Mouse (Mus musculus): ENCODE measurements at regions not wholly inside any gene's neighbourhood (a gene's known extent, or its start where the extent isn't known, plus 50 kb on each side); places are given as distances from the start of the nearest gene placed in this dataset.

GRCm38 (mm10) chr1:34930571-34930970 lies 80.8 kb downstream of the Plekhb2 start:
- 92% methylated on average over 11 of the region's 11 CpGs for WGBS
- no peak overlapping the region for H3K9ac ChIP-seq
- H3K4me2 ChIP-seq: no peak overlapping the region
- no peaks in the 10 kb centered on the region for H3K36me3 ChIP-seq
- no peak for ATAC-seq (ENCODE audit: insufficient number of reproducible peaks, insufficient read depth, low FRiP score, low TSS enrichment, low read depth)
- H3K27ac ChIP-seq: no peak overlapping the region
- peaks cover 23% of the 10 kb centered on the region for H3K9me3 ChIP-seq
- H3K4me1 ChIP-seq: no peaks in the 10 kb centered on the region
- H3K27me3 ChIP-seq: no peaks in the 10 kb centered on the region
- no peak overlapping the region for H3K4me3 ChIP-seq

DNA sequence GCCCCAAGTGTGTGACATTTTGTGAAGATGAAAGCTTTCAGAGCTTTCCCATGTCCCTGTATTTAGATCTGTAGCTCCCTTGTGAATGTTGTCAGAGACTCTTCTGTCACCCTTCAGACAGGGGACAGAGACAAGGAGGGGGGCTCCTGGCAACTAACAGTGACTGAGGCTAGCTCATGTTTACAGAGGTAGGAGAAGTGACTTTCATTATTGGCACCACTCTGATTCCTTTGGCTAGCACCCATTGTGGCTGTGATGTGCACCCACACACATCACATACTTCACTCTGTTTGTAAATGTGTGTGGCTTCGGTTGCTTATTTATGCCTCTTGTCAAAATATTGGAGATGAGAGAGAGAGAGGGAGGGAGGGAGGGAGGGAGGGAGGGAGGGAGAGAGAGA lies 93.4 kb downstream of the Plekhb2 start:
- Histone ChIP-seq H3K9ac (no peak overlapping the region), H3K27me3 (no peaks in the 10 kb centered on the region), H3K27ac (no peak overlapping the region), H3K9me3 (no peaks in the 10 kb centered on the region), H3K36me3 (no peaks in the 10 kb centered on the region), H3K4me1 (no peaks in the 10 kb centered on the region), H3K4me3 (no peak overlapping the region), H3K4me2 (no peak overlapping the region)
- no peak for ATAC-seq (ENCODE audit: insufficient number of reproducible peaks, insufficient read depth, low FRiP score, low TSS enrichment, low read depth)
- WGBS: 71% methylated on average over 1 of the region's 1 CpGs

DNA sequence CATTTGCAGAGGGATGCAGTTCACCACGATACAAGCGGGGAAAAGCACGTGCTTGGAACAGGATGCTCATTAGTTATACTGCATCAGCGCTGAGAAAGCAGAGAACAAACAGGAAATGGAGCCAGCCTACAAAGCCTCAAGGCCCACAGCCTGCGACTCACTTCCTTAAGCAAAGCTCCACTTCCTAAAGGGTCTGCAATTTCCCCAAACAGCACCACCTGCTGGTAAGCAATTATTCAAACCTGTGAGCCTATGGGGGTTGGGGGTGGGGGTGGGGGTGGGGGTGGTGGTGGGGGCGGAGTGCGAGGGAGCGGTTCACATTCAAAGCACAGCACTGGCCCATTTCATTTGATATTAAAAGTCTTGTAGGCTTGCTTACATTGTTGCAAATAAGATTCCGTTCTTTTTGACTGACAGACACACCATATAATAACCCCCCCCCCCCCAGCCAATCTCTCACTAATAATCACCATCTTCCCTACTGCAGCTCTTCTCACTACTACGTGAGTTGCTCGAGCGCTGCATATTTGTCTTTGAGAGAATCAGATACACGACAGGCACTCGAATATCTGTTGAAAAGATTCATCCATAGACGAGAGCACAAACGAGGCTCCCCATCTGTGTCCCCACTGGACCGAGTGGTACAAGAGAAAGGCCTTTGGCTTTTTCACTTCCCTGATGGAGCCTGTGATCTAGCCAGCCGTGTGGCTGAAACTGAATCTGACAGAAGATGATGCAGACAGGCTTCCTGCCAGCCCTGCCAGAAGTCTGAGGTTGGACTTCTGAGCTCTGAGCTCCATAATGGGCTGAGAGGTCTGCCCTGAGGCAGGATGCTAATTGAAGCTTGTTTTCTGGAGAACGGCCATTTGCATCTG lies 112.1 kb downstream of the Plekhb2 start:
- H3K4me2 ChIP-seq: no peak overlapping the region
- ATAC-seq (ENCODE audit: insufficient number of reproducible peaks, insufficient read depth, low FRiP score, low TSS enrichment, low read depth): no peak
- no peaks in the 10 kb centered on the region for H3K4me1 ChIP-seq
- H3K4me3 ChIP-seq: no peak overlapping the region
- WGBS: 72% methylated on average over 19 of the region's 19 CpGs
- no peaks in the 10 kb centered on the region for H3K27me3 ChIP-seq
- no peak overlapping the region for H3K9ac ChIP-seq
- no peaks in the 10 kb centered on the region for H3K36me3 ChIP-seq
- no peaks in the 10 kb centered on the region for H3K9me3 ChIP-seq
- H3K27ac ChIP-seq: no peak overlapping the region

DNA sequence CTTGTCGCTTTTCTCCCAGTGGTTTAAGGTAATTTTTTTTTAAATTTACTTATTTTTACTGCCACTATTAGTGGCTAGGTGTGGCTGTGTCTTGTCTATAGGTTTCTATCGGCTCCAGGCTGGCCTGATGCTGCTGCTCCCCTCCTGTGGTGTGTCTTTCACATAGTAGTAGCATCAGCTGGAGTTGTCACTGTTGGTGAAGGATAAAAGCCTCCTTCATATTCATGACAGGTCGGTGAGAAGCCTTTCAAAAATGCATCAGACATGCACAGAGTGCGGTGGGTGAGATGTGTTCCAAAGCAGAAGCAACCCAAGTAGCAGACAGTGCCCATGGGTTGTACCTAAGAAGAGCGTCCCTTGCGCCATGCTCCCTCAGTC lies 112.7 kb downstream of the Plekhb2 start:
- ATAC-seq (ENCODE audit: insufficient number of reproducible peaks, insufficient read depth, low FRiP score, low TSS enrichment, low read depth): no peak

GRCm38 (mm10) chr1:34974801-34975200 lies 125.0 kb downstream of the Plekhb2 start:
- WGBS: 82% methylated on average over 6 of the region's 6 CpGs

More for the DNA sequence above, 112.7 kb downstream of the Plekhb2 start:
- Histone ChIP-seq H3K4me1 (no peaks in the 10 kb centered on the region), H3K4me3 (no peak overlapping the region), H3K27ac (no peak overlapping the region), H3K9me3 (no peaks in the 10 kb centered on the region), H3K36me3 (no peaks in the 10 kb centered on the region), H3K4me2 (no peak overlapping the region), H3K9ac (no peak overlapping the region), H3K27me3 (no peaks in the 10 kb centered on the region)
- 81% methylated on average over 6 of the region's 6 CpGs for WGBS

DNA sequence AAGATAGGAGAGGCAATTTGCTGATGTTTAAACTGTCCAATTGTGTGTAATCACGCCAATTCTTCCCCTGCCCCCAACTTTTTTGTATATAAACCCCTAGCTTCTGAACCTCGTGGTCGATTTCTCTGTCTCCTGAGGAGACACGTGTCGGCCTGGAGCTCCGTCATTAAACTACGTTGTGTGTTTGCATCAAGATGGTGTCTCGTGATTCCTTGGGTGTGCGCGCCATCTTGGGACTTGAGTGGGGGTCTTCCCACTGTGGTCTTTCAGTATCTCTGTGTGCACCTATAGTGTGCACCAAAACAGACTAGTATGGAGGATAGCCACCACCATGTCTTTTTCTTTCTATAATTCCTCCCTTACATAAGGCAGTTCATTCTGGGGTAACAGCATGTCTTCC lies 128.4 kb downstream of the Plekhb2 start:
- ATAC-seq (ENCODE audit: insufficient number of reproducible peaks, insufficient read depth, low FRiP score, low TSS enrichment, low read depth): no peak

More at GRCm38 (mm10) chr1:34974801-34975200, 125.0 kb downstream of the Plekhb2 start:
- H3K4me1 ChIP-seq: no peaks in the 10 kb centered on the region
- no peaks in the 10 kb centered on the region for H3K36me3 ChIP-seq
- no peak overlapping the region for H3K4me2 ChIP-seq
- H3K27me3 ChIP-seq: no peaks in the 10 kb centered on the region
- H3K9ac ChIP-seq: no peak overlapping the region
- H3K4me3 ChIP-seq: no peak overlapping the region
- H3K27ac ChIP-seq: no peak overlapping the region
- ATAC-seq (ENCODE audit: insufficient number of reproducible peaks, insufficient read depth, low FRiP score, low TSS enrichment, low read depth): no peak
- peaks cover 16% of the 10 kb centered on the region; the same call in 1 of the 2 replicates for H3K9me3 ChIP-seq

GRCm38 (mm10) chr1:34979350-34979749 lies 129.6 kb downstream of the Plekhb2 start:
- no peak overlapping the region for H3K4me2 ChIP-seq
- no peaks in the 10 kb centered on the region for H3K27me3 ChIP-seq
- WGBS: 79% methylated on average over 3 of the region's 3 CpGs
- no peaks in the 10 kb centered on the region for H3K4me1 ChIP-seq
- peaks cover 16% of the 10 kb centered on the region; the same call in 1 of the 2 replicates for H3K9me3 ChIP-seq
- ATAC-seq (ENCODE audit: insufficient number of reproducible peaks, insufficient read depth, low FRiP score, low TSS enrichment, low read depth): no peak
- no peak overlapping the region for H3K4me3 ChIP-seq
- no peaks in the 10 kb centered on the region for H3K36me3 ChIP-seq
- H3K9ac ChIP-seq: no peak overlapping the region
- H3K27ac ChIP-seq: no peak overlapping the region

More for the DNA sequence above, 128.4 kb downstream of the Plekhb2 start:
- Histone ChIP-seq H3K27me3 (no peaks in the 10 kb centered on the region), H3K9me3 (peaks cover 16% of the 10 kb centered on the region; the same call in 1 of the 2 replicates), H3K4me1 (no peaks in the 10 kb centered on the region), H3K36me3 (no peaks in the 10 kb centered on the region), H3K9ac (no peak overlapping the region), H3K27ac (no peak overlapping the region), H3K4me2 (no peak overlapping the region), H3K4me3 (no peak overlapping the region)
- WGBS: 90% methylated on average over 10 of the region's 10 CpGs

DNA sequence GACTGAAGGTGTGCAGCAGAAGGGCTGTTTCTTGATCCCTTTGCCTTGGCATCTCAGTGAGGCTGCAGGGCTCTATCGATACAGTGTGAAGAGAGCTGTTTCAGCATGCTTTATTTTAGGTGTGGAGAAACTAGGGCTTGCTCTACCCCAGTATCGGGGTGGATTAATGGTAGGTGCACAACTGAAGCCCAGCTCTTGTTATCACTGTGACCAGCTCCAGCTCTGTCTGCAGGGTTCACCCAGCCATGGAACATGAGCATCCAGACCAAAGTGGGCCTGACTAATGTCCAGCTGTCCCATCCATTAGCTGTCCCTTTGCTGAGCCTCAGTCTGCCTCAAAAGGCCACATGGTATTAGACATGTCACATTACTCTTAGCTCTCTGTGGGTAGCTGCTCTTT lies 132.2 kb downstream of the Plekhb2 start:
- peaks cover 16% of the 10 kb centered on the region; the same call in 1 of the 2 replicates for H3K9me3 ChIP-seq
- H3K27ac ChIP-seq: no peak overlapping the region
- H3K27me3 ChIP-seq: no peaks in the 10 kb centered on the region
- ATAC-seq (ENCODE audit: insufficient number of reproducible peaks, insufficient read depth, low FRiP score, low TSS enrichment, low read depth): no peak
- 93% methylated on average over 2 of the region's 2 CpGs for WGBS
- no peak overlapping the region for H3K4me2 ChIP-seq
- no peaks in the 10 kb centered on the region for H3K36me3 ChIP-seq
- H3K4me1 ChIP-seq: no peaks in the 10 kb centered on the region
- H3K9ac ChIP-seq: no peak overlapping the region
- H3K4me3 ChIP-seq: no peak overlapping the region

DNA sequence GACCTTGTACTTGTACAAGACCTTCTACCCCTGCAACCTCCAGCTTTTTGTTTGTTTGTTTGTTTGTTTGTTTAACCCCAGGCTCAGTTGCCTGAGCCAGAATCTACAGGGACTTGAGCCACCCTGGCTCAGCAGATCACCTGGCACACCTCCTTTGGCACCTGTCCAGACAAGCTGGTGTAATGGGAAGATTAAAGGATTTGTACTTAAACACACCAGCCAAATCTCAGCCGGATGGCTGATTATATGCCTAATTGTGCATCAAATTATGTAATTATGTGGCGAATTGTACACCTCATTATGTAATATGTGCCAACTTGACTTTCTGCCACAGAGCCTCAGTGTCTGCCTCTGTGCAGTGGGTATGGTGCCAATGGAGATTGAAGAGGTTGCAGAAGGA lies 133.2 kb downstream of the Plekhb2 start:
- 53% methylated on average over 2 of the region's 2 CpGs for WGBS
- ATAC-seq (ENCODE audit: insufficient number of reproducible peaks, insufficient read depth, low FRiP score, low TSS enrichment, low read depth): no peak

GRCm38 (mm10) chr1:34986861-34987260 lies 137.1 kb downstream of the Plekhb2 start:
- no peak overlapping the region for H3K27ac ChIP-seq
- H3K27me3 ChIP-seq: no peaks in the 10 kb centered on the region
- ATAC-seq (ENCODE audit: insufficient number of reproducible peaks, insufficient read depth, low FRiP score, low TSS enrichment, low read depth): no peak
- no peaks in the 10 kb centered on the region for H3K36me3 ChIP-seq
- H3K4me3 ChIP-seq: no peak overlapping the region
- H3K4me2 ChIP-seq: no peak overlapping the region
- H3K9me3 ChIP-seq: no peaks in the 10 kb centered on the region
- WGBS: 84% methylated on average over 2 of the region's 2 CpGs
- H3K4me1 ChIP-seq: no peaks in the 10 kb centered on the region
- H3K9ac ChIP-seq: no peak overlapping the region

More for the DNA sequence above, 133.2 kb downstream of the Plekhb2 start:
- no peak overlapping the region for H3K9ac ChIP-seq
- no peaks in the 10 kb centered on the region for H3K36me3 ChIP-seq
- no peaks in the 10 kb centered on the region for H3K27me3 ChIP-seq
- H3K4me1 ChIP-seq: no peaks in the 10 kb centered on the region
- no peak overlapping the region for H3K4me3 ChIP-seq
- peaks cover 13% of the 10 kb centered on the region; the same call in 1 of the 2 replicates for H3K9me3 ChIP-seq
- no peak overlapping the region for H3K27ac ChIP-seq
- H3K4me2 ChIP-seq: no peak overlapping the region

DNA sequence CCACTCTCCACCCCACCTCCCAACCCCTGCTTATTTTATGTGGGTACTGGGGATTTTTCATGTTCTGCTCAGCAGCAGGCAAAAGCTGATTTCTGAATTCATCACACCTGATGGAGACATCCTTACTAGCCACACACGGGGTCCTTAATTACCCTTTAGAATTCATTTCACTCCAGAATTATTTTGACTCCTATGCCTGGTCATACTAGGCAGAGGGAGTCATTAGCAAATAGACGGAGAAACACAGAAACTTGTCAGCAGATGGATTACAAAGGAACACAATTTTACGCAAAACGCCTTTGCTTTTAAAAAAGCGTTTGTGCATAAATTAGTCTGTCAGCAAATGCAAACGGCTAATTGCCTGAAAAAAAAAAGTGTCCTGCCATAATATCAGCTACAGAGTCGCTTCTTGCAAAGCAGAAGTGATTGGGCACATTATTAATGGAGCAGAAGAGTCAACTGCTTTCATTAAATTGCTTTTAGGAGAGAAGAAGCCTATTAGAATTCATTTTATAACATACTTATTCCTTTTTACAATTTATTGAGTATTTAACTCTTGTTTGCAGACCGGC lies 138.0 kb downstream of the Plekhb2 start:
- Histone ChIP-seq H3K4me2 (no peak overlapping the region), H3K9ac (no peak overlapping the region), H3K9me3 (no peaks in the 10 kb centered on the region), H3K36me3 (no peaks in the 10 kb centered on the region), H3K4me1 (no peaks in the 10 kb centered on the region), H3K27ac (no peak overlapping the region), H3K27me3 (no peaks in the 10 kb centered on the region), H3K4me3 (no peak overlapping the region)
- ATAC-seq (ENCODE audit: insufficient number of reproducible peaks, insufficient read depth, low FRiP score, low TSS enrichment, low read depth): no peak
- 79% methylated on average over 8 of the region's 8 CpGs for WGBS

GRCm38 (mm10) chr1:34988225-34988624 lies 138.4 kb downstream of the Plekhb2 start:
- Histone ChIP-seq H3K27ac (no peak overlapping the region), H3K4me2 (no peak overlapping the region), H3K9ac (no peak overlapping the region), H3K36me3 (no peaks in the 10 kb centered on the region), H3K9me3 (no peaks in the 10 kb centered on the region), H3K27me3 (no peaks in the 10 kb centered on the region), H3K4me1 (no peaks in the 10 kb centered on the region), H3K4me3 (no peak overlapping the region)
- no peak for ATAC-seq (ENCODE audit: insufficient number of reproducible peaks, insufficient read depth, low FRiP score, low TSS enrichment, low read depth)
- WGBS: 71% methylated on average over 7 of the region's 7 CpGs
